Mouse (Mus musculus) Muller cell, postnatal 12 days (primary cell): ENCODE data around the gene Eif4e.
"Not testable (repeated sequence)": the region's sequence is repeated elsewhere in the genome, so short reads cannot be mapped to it uniquely, and the experiment has no call there.

Experiments
- DNase-seq: peaks from one replicate; pipeline ENCODE4 v3.0.0-alpha.2; 2015; ENCODE audit errors: inconsistent ontology term

Gene Eif4e

DNA sequence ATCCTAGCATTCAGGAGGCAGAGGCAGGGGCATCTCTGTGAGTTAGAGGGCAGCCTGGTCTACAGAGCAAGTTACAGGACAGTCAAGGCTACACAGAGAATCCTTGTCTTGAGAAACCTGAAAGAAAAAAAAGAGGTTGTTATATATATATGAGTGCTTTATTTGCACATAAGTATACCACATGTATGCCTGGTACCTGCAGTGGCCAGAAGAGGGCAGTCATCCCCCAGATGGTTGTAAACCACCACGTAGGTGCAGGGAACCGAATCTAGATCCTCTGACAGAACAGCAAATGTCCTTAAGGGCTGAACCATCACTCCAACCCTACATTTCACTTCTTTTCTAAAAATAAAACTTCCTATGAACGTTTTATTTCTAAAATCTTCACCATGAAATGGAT, 8.1 kb upstream of the Eif4e start:
- DNase-seq, result no peak

- DNase-seq, result no peak
Measured at GRCm38 (mm10) chr3:138519218-138519617, 6.8 kb upstream of the Eif4e start.

GRCm38 (mm10) chr3:138523956-138524355, 2.0 kb upstream of the Eif4e start:
- no peak for DNase-seq

DNA sequence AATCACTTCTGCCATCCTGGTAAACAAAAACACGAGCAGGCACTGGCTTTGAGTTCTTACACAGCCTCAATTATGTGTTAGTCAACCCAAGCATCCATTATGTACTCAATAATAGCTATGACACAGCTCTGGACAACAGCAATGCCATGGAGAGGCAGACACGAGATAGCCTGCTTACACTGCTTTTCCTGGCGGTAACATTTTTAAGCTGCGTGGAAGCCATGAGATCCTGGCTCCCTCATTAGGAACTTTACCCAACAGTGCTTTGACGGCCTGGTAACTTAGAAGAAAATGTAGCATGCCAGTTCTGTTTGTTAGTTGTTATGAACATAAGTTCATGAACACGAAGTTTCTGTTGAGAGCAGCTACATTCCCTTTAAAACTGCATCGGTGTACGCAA, 485 bp upstream of the Eif4e start:
- DNase-seq, result no peak

GRCm38 (mm10) chr3:138526916-138527666, 1.1 kb downstream of the Eif4e start:
- DNase-seq, result peak; percentile 97

DNA sequence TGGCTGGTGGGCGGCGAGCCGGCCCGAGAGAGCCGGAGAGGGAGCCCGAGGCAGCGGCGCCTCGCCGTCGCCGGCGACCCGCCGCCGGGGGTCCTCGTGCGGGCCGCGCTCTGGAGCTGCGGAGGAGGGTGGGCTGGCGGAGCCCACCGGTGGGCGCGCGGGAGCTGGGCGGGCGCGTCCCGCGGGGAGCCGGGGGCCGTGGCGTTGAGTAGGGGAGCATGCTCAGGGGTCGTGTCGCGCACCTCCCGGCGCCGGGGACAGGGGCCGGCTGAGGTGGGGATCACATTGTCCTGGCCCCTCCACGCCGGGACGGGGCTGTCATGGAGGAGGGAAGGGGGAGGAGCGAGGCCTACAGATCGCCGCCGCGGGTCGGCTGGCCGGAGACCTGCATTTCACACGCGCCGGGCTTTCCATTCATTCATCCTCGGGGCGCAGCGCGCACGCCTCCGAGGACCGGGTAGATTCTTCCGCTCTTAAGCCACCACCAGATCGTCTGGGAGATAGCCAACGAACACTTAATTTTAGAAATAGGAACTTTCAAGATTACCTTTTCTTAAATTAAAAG, 1.8 kb downstream of the Eif4e start:
- peak; percentile 89 for DNase-seq

DNA sequence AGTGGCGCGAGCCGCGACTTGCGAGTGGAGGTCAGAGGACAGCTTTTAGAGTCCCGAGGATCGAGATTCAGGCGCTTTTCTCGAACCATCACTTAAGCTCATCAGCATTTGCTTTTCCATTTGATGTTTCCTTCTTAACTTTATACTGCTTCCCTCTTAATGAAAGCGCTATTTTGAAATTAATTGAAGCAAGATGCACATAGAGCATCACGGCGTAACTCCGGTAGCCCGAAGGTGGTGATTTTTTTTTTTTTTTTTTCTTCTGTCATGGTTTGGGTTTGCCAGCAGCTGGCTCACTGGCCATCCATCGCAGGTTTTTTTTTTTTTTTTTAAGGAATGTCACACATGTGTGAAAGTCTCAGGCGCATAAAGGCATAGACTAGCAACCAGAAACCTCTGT, 2.3 kb downstream of the Eif4e start:
- no peak for DNase-seq

DNA sequence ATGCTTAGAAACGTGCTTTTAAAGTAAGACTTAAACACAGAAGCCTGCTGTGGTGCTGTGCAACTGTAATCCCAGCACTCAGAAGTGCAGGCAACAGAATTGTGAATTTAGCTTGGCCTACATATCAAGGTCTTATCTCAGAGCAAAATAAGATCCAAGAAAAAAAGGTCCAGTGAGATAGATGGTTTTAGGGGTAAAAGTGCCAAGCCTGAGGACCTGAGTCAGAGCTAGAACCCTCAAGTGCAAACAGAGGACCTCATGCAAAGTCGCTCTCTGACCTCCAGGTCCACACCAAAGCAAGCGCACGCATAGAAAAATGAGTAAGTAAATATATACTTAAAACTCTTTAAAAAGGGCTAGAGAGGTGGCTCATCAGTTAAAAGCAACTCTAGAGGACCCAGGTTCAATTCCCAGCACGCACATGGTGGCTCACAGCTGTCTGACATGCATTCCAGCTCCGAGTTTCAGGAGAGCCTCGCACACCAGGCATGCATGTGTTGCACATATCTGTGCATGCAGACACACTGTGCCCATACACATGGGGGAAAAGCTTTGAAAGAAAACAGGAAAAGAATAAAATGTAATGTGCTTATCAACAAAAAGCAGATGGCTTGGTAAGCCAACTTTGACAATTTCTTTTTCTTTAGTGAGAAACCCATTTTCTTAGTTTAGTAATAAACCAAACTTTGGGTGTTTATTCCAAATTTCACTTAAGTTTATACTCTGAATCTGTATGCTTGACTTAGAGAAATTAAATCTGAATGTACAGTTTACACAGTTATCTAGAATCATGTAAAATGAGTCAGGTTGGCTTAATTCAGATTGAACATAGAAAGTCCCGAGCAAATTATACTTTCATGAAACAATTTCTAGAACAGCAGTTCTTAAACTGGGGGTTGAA, 4.8 kb downstream of the Eif4e start:
- no peak for DNase-seq

DNA sequence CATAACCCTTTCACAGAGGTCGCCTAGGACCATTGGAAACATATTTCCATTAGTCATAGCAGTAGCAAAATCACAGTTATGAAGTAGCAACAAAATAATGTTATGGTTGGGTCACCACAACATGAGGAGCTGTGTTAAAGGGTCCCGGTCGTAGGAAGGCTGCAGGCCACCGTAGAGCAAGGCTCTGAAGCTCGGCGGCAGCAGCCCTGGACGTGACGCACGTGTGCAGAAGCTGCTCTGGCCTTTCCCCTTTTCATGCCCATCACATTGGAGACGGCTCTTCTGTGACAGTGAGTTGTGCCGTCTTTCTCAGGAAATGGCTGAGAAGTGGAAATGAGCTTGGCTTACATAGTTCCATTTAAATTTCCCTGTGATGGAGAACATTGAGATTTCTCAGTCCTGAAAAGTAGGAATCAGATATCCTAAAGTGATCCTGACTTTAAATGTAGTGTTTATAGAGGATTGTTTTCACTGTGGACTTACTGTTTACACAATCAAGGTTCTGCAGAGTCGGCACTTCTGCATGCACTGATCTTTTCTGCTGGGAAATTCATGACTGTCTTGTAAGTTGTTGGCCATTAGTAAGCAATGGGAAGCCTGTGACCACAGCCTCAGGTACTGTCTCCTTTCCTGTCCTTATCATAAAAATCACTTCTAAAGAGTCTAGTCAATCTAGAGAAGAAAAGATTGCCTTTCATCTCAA, 5.7 kb downstream of the Eif4e start:
- DNase-seq, result no peak

GRCm38 (mm10) chr3:138532764-138533163, 6.8 kb downstream of the Eif4e start:
- DNase-seq, result no peak

DNA sequence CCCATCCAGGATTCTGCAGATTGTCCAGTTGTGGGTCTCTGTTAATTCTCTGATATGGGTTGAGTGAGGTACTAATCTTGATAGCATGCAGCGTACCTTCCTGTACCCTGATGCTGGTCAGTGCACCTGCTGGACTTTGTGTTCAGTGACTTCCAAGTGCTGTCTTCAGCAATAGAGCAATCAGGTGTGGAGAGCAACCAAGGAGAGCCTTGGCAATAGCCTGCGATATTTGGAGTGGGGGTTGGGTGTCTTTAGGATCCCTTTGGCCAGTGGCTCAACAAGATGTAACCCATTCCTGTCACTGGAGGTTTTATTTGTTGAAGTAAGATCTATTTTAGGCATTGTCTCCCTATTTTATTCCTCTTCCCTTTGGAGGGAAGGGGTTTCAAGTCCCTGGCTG, 10.1 kb downstream of the Eif4e start:
- DNase-seq, result no peak

DNA sequence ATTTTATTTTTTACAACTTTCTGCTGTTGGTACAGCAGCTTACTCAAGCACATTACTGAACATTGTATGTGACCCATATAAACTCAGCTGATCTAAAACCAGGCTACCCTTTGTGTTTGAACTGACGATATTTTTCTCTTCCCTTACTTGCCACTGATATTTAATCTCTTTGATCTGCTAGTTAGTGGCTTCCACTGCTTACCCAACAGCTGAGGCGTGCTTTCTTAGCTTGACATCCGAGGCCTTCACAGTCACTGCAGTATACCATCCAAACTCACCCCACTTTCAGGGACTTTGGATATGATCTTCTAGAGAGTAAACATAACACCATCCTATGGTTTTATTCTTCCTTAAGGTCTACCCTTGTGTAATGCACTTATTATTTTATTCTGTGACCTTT, 16.6 kb downstream of the Eif4e start:
- DNase-seq, result no peak

GRCm38 (mm10) chr3:138544117-138544516, 18.1 kb downstream of the Eif4e start:
- no peak for DNase-seq

DNA sequence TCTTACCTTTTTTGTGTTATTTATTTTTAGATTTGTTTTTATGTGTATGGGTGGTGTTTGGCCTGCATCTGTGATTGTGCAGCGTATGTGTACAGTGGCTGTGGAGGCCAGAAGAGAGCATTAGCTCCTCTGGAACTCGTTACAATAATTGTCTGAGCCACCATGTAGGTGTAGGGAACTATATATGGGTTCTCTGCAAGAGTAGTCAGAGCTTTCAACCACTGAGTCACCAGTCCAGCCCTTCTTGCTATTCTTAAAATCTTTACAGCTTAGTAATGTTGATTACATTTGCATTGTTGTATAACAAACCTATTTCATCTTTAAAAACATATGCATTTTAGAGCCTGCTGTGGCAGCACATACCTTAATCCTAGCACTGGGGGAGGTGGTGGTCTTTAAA, 20.7 kb downstream of the Eif4e start:
- no peak for DNase-seq

DNA sequence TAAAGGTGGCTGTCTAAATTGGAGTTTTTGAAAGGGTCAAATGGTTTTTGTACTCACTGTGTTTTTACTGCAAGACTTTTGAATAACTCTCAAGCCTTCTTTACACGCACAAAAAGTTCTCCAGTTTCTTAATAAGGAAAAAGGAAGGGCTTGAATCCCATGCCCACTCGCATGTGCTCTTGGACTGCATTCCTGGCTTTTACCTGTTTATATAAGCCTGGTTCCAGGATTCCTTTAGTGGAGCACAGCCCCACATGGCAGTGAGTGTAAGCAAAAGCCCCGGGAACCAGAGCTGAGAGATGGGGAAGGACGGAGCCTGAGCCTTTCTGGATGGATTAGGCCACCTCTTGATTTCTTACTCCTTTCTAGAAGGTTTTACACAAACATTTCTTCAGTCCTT, 23.1 kb downstream of the Eif4e start:
- no peak for DNase-seq

GRCm38 (mm10) chr3:138550336-138551123, 24.6 kb downstream of the Eif4e start:
- DNase-seq, result no peak

GRCm38 (mm10) chr3:138555279-138555678, 29.3 kb downstream of the Eif4e start:
- not testable (repeated sequence) for DNase-seq

DNA sequence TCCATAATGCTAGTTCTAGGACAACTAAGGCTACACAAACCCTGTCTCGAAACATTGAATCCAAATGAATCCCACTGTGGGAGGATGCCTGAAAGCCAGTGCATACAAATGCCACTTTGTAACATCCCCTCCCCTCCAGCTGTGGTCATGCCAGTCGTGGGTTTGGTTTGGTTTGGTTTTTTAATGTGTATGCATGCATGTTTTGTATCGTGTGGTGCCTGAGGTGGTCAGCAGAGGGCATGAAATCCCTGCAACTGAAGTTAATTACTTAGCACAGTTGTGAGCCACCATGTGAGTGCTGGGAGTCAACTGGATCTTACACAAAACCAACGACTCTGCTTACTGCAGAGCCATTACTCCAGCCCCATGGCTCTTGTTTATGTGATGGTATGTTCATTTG, 32.5 kb downstream of the Eif4e start:
- no peak for DNase-seq

- DNase-seq, result no peak
Measured at GRCm38 (mm10) chr3:138560242-138560641, 34.3 kb downstream of the Eif4e start.

GRCm38 (mm10) chr3:138560886-138561285, 34.9 kb downstream of the Eif4e start:
- no peak for DNase-seq

DNA sequence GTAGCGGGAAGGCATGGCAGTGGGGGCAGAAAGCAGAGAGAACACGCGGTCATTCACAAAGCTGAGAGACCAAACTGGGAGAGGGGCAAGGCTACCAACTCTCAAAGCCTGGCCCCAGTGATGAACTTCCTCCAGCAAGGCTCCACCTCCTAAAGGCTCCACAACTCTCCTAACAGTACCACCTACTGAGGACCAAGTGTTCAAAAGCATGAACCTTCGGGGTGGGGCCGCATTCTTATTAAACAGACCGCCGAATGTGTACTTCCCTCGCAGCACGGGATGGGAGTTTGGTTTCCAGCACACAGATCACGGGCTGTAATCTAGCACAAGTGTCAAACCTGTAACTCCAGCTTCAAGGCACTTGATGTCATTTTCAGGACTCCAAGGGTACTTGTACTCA, 52.9 kb downstream of the Eif4e start:
- DNase-seq, result no peak
